Mouse (Mus musculus): ENCODE measurements around the gene Tipin. TPM values are rescaled to one million over a fixed set of nuclear protein-coding genes. Genes with fewer than 3 reads are reported as not detected.

Gene Tipin
- polyA plus RNA-seq (2017; shearing (Covaris generic)): 56.6 TPM

DNA sequence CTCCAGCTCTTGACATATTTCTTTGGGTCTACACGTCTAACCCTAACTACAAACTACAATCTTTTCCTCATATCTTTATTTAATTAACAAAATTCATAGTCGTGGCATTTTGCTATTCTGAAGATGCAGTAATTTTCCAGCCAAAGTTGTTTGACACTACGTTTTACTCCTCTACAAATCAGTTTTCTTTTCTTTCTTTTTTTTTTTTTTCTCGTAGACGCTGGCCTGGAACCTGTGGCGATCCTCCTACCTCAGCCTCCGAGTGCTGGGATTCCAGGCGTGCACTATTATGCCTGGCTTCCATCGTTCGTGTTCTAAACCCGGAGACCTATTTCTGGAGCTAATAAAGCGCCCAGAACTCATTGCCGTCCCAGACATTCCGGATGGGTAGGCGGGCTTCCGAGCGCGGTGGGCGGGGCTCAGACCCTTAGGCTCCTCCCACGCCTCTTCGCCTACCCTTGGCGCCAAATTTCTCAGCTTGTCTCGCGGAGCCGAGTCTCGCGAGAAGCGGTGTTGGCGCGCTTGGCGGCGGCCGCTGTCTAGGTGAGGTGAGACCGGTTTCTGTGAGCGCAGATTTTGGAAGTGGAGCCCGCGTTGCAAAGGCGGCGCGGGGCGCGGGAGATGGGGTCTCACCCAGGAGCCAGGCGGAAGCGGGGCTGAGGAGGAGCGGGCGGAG lies at the start of gene Tipin:
Gene Tipin, plus strand, starts transcription at position 477 of the 676 bp plus-strand sequence.

GRCm38 (mm10) chr9:64234768-64235435 lies 46.5 kb upstream of the Tipin start, which contains the start of gene Uchl4:
Uchl4 (plus strand) TSS chr9:64235201.

GRCm38 (mm10) chr9:64253021-64253904 lies 28.1 kb upstream of the Tipin start, which contains the start of gene Map2k1:
Map2k1 (minus strand) TSS chr9:64253631.

GRCm38 (mm10) chr9:64341254-64341566 lies 59.8 kb downstream of the Tipin start, which contains the start of gene Dis3l:
Dis3l (minus strand) TSS chr9:64341288.

Other genes starting within 250 kb of the Tipin start
- gene Lctl, start 164.4 kb upstream of the Tipin start, polyA plus RNA-seq (2017; shearing (Covaris generic)): not detected
- gene Zwilch, start 108.5 kb upstream of the Tipin start, polyA plus RNA-seq (2017; shearing (Covaris generic)): 4.4 TPM
- gene Rpl4, start 108.2 kb upstream of the Tipin start, polyA plus RNA-seq (2017; shearing (Covaris generic)): 1,868 TPM
- gene Snapc5, start 102.3 kb upstream of the Tipin start, polyA plus RNA-seq (2017; shearing (Covaris generic)): 66.9 TPM
- 9.0 TPM for gene Uchl4, start 46.4 kb upstream of the Tipin start, polyA plus RNA-seq (2017; shearing (Covaris generic))
- 36.9 TPM for gene Map2k1, start 27.9 kb upstream of the Tipin start, polyA plus RNA-seq (2017; shearing (Covaris generic))
- gene Dis3l, start 59.7 kb downstream of the Tipin start, polyA plus RNA-seq (2017; shearing (Covaris generic)): 14.4 TPM
- gene Megf11, start 104.0 kb downstream of the Tipin start, polyA plus RNA-seq (2017; shearing (Covaris generic)): 0.29 TPM